Mouse (Mus musculus) urinary bladder, postnatal 10 days (tissue): Measurements from ENCODE around the gene Ropn1l.

ENCODE experiments used
- DNase-seq: peaks from one replicate; pipeline ENCODE4 v3.0.0; 2022; ENCODE audit warnings: low spot score

Ropn1l gene

DNA sequence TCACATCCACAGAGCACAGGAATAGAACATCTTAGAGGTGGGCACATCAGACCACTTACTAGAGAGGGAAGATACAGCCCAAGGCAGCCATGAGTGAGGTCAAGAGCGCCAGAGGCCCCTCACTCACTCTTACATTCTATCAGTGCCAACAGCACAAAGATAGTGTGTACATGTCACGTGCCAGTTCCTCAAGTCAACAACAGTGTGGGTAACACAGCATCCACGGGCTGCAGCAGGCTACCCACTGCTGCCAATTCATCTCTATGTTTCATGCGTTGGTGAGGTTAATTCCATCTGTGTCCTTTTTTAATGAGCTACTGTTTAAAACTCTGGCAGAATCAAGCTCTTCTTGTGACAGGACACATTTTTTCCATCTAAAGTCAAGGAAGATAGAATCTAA lies 10.8 kb downstream of the Ropn1l start:
- DNase-seq = no peak

DNA sequence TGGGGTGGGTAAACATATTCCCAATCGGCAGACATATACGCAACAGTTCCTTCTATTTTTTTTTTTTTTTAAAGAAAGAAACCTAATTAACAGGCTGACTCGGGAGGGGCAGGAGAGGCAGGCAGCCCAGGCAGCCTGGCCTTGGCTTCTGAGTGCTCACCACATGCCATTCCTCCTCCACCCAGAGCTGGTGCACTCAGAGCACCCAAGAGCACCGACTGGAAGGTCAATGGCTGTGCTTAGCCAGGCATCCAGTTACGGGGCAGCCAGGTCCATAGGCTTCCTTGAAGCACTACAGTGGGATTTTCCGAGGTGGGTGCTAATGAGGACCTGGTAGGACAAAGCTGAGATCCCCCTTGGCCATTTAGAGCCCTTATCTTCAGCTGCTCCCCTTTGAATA lies 11.5 kb downstream of the Ropn1l start:
- no peak for DNase-seq

DNA sequence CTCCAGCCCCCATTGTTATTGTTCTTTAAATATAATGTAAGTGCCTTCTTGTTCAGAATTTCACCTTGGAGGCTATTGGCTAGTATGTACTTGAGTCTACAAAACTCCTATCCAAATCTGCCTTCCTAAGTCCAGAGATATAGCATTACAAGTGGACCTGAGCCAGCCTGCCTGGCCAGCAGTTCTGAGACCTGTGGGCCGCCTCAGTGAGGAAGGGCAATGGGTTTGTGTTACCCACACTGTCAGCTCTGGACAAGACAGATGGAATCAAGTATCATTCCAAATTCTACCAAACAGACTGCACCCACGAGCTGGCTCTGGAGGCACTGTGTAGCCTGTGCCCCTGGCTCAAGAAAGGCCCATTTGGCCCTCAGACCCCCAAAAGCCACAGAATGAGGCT lies 16.7 kb downstream of the Ropn1l start:
- no peak for DNase-seq

DNA sequence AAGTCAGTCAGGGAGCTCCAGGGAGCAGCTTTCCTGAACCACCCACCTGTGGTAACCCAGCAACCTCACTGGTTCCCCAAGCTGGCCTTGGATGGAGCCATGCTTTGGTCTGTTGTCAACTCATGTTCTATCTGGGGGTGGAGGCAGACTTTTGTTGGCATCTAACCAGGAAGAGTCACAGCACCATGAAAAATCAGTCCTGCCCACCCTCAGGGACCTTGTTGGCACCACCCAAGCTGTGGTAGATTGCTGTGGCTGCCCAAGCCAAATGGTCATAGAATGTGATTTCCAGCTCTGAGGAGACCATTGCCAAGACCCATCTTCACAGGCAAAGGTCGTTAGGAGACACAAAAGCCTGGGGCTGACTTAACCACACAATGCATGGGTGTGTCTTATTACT lies 17.5 kb downstream of the Ropn1l start:
- DNase-seq = no peak

DNA sequence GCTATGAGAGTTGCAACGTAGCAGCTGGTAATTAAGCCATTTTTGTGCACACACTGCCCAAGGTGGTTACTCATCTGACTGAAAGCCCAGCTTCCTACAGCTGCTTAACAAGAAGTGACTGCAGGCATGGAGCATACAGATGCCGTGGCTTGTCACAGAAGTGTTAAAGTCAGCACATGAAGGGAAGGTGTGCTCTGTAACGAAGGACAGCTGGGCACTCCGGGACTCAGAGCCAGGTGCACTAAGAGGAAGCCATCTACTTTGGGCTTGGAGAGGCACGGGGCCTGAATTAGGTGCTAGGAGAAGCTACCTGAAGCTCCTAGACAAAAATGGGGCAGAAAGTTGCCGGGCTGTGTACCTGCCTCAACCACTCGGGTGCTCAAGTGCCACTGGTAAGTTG lies 19.8 kb downstream of the Ropn1l start:
- no peak for DNase-seq

DNA sequence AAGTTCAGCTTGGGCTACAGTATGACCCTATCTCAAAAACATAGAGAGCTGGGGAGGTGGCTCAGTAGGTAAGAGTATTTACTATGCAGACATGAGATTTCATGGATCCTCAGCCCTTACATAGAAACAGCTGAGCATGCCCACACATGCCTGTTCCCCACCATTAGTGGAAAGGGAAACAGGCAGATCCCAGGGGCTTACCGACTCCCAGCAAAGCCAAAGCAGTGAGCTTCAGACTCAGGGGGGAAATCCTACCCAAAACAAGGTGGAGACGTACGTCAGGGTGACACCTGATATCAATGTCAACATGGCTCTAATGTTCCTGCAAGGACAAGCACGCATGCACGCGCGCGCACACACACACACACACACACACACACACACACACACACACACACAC lies 21.7 kb downstream of the Ropn1l start:
- DNase-seq = no peak

DNA sequence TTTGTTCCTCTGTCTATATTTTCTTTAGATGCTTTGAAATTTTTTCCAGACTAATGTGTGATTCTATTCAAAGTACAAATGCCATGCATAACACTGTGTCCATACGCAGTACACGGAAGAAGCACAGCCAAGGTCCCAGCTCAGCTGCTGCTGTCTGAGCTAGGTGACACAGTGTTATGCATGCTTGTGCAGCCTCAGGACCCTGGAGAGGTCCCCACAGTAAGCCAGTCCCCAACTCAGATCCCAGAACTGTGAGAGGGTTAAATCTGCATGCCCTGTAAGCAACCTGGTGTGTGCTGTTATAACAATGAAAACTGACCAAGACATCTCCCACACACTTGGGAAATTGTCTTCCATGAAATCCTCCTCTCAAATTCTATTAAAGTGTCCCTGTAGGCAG lies 23.5 kb downstream of the Ropn1l start:
- no peak for DNase-seq

DNA sequence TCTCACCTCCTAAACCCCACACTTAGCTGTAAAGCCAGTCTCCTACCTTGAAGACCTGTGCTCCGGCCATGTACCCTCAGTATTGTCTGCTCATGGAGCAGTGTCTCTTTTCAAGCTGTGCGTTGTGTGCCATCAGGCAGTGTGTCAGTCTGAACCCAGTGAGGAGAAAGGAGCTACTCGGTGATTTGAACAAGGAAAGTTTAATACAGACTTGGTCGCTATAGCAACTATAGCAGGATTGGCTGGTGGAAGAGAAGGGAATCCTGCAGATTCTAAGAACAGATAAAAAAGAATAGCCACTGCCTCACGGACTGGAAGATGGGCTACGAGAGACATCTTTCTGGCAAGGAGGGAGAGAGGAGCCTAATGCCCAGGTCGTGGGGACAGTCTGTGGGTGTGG lies 24.1 kb downstream of the Ropn1l start:
- DNase-seq = no peak

DNA sequence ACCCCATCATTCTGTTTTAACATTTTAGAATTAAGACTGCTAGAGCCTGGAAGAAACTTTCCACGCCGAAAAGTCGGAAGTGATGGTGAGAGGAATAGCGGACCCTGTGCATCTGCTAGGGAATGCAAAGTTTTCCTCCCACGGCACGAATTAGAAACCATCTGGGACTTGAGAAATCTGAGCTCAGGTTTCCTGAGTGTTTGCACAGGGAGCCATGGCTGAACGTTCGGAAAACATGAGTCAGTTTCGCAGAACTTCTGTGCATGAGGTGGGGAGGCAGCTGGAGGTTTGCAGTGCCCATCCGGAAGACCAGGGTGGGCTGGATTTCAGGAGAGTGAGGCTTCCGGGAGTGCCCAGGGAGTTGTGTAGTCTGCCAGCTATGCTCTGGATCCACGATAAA lies 25.0 kb downstream of the Ropn1l start:
- no peak for DNase-seq

DNA sequence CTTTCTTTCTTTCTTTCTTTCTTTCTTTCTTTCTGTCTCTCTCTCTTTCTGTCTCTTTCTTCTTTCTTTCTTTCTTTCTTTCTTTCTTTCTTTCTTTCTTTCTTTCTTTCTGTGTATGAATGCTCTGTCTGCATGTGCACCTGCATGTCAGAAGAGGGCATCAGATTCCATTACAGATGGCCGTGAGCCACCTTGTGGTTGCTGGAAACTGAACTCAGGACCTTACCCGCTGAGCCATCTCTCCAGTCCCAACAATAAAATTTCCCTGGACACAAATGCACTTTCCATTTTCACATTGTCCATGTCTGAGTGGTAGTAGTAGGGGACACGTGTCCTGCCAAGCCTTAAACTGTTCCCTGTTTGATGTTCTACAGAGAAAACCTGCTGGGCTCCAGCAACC lies 26.1 kb downstream of the Ropn1l start:
- DNase-seq = no peak

DNA sequence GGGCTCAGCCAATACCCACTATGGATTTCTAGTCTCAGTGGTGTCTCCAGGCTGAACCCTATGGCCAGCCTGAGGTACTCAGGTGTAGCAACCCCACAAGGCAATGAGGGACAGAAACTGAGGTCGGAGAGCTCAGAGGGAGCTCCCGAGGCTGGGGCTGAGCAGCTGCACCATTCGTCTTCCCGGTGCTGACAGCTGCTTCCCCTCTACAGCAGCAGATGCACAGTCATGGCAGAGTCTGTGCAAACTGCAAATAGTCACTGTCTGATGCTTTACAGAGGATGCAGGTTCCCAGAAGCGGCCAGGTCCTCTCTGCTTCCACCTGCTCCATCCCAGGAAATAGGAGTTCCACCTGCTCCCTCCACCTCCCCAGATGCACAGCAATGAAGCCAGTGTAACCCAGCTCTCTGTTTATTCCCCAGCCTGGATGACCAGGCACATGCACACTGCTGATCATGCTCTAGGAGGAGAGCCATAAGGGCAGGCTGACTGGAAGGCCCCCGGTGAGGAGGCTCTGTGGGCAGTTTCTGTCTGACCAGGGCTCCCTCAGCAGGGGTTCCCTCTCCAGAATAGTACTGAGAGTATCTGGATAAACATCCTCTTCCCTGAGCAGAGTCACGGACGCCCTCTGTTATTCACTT lies 27.4 kb downstream of the Ropn1l start:
- DNase-seq = no peak

DNA sequence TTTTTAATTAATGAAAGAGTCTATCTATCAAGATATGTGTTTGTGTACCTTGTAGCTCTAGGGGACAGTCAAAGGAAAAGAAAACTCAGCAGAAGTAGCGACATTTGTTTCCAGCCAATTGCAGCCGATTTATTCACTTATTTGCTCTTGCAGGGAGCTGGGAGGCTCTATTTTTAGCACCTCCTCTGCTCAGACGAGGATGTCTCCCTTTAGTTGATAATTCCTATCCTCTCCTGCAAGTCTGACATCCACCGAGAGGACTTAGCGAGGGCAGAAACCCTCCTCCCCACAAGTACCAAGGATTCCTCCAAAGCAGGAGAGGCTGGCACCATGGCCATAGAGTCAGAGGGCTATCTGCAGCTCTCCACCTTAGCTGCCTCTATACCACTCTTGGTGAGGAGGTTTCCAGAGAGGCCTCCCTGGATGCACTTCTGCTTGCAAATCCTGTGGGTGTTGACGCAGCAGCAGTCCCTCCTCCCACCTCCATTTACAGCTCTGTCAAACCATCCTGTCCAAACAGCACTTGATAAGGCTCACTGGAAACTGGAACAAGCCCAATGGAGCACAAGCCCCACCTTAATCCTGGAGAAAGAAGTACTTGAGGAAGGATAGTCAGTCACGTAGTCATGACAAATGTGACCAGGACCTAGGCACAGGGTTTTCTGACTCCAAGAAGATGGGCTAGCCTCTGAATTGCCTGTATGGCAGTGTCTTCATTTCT lies 30.7 kb downstream of the Ropn1l start:
- DNase-seq = no peak

DNA sequence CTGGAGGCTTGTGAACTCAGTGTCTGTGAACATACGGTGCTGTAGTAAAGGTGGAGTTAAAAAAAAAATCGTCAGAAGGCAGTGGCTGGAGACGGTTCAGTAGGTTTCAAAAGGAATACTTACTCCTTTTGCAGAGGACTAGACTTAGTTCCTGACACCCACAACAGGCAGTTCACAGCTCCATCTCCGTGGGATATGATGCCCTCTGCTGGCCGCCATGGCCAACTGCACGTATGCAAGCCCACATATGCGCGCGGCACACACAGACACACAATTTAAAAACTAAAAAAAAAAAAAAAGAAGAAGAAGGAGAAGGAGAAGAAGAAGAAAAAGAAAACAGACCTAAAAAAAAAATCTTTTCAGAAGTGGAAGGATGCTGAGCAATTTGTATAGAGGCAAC lies 34.5 kb downstream of the Ropn1l start:
- DNase-seq = no peak

DNA sequence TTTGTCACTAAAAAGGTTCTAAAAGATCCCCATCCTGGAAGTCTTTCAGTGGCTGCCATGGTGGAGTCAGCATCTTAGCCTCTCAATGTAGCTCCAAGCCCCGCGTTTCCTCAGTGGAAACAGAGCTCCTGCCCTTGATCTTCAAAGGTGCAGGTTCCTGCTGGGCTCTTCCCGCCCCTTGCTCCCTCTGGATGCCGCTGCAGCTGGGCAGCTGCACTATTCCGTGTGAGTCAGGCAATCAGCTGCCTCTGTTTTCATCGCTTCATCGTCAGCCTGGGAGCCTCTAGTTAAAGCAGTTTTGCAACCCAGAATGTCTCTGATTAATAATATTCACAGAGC lies 34.9 kb downstream of the Ropn1l start:
- DNase-seq = no peak

DNA sequence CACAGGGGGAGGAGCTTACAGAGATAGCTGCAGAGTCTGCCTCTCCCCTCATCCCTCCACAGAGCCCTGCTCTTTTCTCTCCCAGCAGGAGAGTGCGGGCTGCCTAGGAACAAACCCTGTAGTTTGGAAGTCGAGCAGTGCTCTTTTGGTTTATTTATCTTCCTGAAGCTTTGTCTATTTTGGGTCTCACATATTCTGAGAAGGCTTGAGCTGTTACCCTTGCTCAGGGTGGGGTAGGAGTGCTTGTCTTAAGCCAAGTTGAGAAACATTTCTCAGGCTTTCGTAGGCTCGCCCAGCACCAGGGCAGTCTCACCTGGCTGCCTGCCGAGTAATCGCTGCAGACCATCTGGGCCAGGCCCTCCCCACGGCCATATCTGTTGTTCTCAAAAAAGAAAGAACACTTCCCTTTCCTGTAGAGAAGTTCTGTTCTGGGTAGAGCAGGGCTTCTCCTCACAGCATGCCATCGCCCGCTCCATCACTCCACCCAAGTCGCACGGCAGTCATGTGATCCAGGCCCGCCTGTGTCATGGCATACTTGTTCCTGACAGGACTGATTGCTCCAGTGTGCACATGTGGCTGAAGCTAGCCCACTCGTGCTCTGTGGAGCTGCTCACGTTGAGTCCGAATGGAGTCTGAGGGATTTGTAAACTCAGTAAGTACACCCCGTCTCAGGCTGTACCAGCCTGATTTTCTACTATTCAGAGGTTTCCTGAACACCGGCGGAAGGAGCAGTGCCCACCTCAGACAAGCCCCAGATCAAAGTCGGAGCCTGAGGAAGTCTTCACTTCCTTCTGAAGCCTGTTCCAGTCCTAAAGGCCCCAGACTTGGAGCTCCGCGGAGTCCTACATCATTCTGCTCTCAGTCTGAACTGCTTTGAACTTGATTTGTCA lies 35.5 kb downstream of the Ropn1l start:
- no peak for DNase-seq

DNA sequence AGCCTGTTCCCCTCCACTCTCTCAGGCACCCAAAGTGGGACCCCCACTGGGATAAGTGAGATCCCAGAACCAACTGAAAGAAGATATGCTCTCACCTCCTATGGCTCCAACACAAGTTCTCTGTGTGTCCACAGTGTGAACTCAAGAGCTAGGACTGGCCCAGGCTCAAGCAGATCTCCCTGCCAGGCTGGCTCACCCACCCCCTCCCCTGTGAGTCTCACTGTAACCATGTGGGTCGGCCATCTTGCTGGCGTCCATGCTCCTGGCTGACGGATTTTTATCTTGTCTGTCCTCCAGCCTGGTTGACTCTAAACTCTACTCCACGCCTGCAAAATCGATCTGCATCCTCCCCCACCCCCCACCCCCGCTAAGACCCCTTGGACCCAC lies 36.1 kb downstream of the Ropn1l start:
- DNase-seq = no peak

DNA sequence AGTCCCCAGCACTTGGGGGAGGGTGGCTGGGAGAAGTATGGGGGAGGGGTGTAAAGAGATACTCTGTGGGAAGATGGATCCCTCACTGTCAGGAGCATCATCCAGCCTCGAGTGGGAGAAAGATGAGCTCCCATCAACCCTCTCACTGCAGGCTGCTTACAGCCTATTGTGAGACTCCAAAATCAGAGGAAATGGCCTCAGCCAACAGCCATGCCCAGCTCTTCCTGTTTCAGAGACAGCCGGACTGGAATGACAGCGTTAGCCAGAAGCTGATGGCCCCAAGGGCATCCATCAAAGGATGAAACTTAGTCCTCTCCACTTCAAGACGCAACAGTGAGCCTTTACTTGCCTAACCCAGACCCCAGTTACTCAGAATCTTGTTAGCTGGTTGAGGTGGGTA lies 38.4 kb downstream of the Ropn1l start:
- no peak for DNase-seq

DNA sequence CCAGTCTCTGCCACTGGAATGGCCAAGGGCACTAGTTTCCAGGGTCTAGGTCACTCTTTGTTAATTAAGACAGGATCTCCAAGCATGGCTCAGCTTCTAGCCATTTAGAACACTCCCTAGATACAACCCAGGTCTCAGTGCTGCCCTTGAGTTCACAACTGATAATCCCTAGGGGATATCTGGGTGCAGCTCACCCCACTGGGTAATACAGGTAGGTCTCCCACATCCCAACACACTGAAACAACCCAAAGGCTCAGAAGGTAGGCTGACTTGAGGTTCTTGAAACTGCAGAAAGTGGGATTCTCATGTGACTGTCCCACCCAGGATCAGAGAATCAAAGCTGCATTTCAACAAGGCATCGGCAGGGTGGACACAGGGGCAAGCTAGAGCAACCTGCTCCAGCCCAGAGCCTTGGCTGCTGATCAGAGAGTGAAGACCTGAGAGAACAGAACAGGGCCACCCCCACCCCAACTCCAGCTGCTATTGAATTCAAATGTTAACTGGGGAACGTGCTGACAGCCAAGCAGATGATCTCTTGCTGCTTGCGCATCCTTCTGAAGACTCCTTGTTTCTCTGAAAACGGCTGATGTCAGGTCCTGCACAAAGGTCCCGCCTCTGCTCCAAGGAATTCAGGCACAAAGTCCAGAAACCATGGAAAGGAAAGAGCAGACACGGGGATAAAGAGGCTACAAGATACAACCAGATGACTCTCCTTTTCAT lies 39.2 kb downstream of the Ropn1l start:
- no peak for DNase-seq

DNA sequence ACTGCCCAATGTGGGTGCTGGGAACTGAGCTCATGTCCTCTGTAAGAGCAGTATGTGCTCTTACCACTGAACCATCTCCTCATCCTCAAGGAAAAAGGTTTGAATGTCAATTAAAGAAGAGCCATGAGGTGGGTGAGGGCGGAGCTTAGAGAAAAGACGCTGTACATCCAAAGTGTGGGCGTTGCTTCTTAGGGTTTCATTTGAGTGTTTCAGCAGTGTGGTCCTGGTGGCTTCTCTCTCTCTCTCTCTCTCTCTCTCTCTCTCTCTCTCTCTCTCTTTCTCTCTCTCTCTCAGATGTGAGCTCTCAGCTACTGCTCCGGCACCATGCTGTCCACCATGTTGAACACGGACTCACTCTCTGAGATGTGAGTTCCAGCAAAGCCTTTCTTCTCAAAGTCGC lies 39.9 kb downstream of the Ropn1l start:
- no peak for DNase-seq

DNA sequence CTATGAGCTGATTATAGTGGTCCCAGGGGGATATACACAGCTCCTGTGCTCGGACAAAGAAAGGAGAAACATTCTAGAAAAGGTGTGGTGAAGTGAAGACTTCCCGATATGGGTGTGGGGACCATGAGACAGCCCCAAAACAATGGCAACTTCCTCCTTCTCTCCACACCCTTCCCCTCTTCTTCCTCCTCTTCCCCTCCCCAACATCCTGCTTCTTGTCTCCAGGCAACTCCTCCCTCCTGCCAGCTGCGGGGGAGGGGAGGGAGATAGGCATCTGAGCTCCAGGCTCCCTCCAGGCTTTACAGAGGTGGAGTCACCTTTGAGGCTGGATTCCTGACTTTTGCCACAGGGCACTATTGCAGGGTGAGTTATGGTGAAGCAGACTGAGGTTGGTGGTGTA lies 40.6 kb downstream of the Ropn1l start:
- DNase-seq = no peak

DNA sequence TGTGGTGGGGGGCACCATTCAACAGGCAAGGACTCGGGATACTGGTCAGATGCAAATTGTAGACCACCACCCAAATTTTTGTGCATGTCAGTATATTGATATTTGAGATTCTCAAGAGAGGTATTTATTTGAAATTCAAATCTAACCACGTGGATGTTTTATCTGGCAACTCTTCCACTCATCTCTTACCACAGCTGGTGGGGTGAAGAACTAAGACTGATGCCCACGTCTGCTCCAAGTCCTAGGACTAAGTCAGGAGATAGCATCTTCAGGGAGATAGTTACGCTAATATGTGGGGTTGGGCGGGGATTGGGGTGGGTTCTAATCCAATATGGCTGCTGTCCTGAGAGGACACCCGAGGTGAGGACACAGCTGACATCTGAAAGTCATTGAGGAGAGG lies 41.1 kb downstream of the Ropn1l start:
- no peak for DNase-seq

DNA sequence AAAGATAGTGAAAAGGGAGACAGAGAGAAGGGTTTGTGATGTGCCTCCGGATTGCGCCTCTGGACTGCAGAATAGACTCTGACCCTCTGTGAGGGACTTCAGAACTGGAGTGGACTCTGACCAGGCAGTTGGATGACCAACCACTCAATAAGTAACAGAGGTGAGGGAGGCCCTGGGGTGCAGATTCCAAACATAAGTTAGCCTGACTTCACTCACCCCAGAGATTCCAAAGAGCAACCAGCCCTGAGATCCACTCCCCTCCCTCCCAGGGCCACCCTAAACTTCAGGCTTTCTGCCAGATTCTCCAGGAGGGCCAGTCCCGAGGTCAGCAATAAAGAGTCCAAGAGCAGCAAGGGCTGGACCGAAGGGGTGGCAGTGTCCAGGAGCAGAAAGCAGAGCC lies 46.0 kb downstream of the Ropn1l start:
- DNase-seq = no peak

DNA sequence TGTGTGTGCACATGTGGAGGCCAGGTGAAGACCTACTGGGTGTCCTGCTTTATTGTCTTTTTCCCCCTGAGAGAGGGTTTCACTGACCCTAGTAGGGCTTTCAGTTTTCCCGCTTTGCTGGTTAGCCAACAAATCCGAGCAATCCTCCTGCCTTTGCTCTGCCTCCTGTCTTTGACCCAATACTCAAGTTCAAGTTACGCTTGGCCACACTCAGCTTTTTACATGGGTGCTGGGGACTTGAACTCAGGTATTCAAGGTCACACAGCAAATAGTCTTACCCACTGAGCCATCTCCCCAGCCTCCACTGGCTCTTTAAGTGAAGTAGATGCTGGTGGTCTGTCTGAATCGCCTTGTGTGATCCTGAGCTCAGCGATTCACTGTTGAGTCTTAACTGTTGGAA lies 46.7 kb downstream of the Ropn1l start:
- no peak for DNase-seq
